Mouse (Mus musculus) fat pad, adult 2 months (tissue): ENCODE results near the gene Olfr910.

Experiments
- DNase-seq: peaks from one replicate; pipeline ENCODE4 v3.0.0-alpha.2; 2011; ENCODE audit warnings: low read depth, low spot score; ENCODE audit errors: extremely low read depth

Olfr910 gene

DNA sequence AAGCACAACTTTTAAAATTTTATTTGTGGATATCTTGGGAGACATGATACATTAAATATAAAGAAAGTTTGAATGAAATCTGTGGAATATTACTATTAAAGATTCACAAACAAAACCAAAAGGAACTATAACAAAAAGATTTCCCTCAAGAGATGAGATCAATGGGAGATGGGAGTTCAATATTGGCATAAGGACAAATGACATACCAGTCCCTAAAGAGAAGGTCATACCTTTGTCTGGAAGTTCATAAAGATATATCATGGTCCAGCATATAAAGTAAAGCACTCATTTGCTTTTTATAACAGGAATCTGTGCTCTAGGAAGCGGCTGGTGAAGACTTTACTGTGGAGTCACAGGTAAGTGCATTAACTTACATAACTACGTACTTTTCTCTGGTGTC lies at the start of gene Olfr910:
Gene Olfr910, plus strand, starts transcription at position 301 of the 400 bp plus-strand sequence.
- DNase-seq: no peak

DNA sequence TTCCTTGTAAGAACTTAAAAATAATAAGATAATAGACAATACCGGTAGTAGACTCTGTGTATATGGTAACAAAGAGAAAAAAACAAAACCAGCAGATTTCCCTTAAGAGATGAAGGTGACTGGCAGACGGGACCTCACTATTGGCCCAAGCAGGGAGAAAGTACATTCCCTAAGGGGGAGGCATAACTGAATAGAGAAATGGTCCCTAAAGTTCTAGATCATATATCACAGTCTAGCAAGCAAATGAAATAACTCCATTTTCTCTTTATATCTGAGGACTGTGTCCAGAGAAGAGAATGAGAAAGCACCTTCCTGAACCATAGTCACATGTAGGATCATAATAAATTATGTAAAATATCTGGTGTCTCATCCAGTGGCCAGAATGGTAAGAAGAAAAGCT lies 42.1 kb upstream of the Olfr910 start, which contains the start of gene Olfr907:
Gene Olfr907, plus strand, starts transcription at position 301 of the 400 bp plus-strand sequence.
- no peak for DNase-seq

DNA sequence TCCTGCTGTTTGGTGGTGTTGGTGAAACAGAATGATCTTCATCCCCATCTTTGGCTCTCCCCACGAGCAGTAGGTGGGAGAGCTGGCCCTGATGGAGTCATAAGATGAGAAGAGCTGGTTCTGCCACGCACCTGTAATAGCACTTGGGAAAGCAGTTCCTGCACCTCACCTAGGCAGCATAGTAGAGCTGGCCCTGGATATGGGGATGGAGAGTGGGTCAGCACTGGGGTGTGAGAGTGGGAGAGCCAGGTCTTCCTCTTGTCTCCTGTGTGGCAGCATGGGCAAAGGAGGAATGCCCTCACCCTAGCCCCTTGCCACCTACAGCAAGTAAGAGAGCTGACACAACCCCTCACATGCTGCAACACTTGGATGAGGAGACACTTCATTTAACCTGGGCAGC lies 25.3 kb upstream of the Olfr910 start:
- no peak for DNase-seq

DNA sequence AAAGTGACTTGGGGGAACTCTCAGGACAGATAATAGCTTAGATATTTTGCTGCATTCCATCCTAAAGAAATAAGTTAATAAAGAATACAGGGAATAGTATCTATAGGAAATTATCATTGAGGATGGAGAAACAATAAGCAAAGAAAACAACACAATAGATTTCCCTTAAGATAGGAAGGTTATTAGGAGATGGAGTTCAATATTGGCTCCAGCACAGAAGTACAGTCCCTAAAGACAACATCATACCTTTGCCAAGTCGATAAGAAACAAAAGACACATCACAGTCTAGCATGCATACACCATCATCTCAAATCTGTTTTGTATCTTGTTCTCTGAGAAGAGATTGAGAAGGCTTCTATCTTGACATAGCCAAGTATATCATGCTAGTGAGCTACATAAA lies 16.4 kb upstream of the Olfr910 start, which contains the start of gene Olfr911-ps1:
Gene Olfr911-ps1, plus strand, starts transcription at position 301 of the 400 bp plus-strand sequence.
- no peak for DNase-seq

DNA sequence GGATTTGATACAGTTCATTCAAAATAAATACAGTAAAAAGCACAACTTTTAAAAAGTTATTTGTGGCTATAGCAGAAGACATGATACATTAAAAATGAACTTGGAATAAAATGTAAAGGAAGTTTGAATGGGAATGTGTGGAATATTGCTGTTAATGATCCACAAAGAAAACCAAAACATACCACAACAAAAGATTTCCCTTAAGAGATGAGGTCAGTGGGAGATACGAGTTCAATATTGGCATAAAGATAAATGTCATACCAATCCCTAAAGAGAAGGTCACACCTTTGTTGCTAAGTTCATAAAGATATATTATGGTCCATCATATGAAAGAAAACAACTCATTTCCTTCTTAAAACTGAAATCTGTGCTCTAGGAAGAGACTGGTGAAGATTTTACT lies 42.2 kb downstream of the Olfr910 start, which contains the start of gene Olfr912:
Gene Olfr912, plus strand, starts transcription at position 301 of the 400 bp plus-strand sequence.
- DNase-seq: no peak
